Mouse (Mus musculus) neural tube, embryonic 14.5 days (tissue): ENCODE measurements around the gene Csrp2. TPM values are rescaled to one million over a fixed set of nuclear protein-coding genes. Genes with fewer than 3 reads are reported as not detected.
A peak's percentile ranks its signal among the peaks of the same experiment; 100 is the strongest.

ENCODE experiments used
- ATAC-seq: fragments of 200-750 bp; cut with Nextera tagmentation; 2 replicates; pipeline ENCODE4 v1.8.0; 2017; ENCODE audit warnings: low read depth, mild to moderate bottlenecking, moderate TSS enrichment, moderate library complexity
- H3K27ac ChIP-seq: fragments of 300-500 bp; sonication (generic); 2 replicates; pipeline ENCODE4 v1.5.1; 2014; ENCODE audit warnings: low read depth, mild to moderate bottlenecking, control low read depth, low read length, moderate library complexity, mixed read lengths
- H3K27me3 ChIP-seq: fragments of 300-500 bp; sonication (generic); 2 replicates; pipeline ENCODE4 v1.6.1; 2014; ENCODE audit warnings: low read length; ENCODE audit not compliant: control insufficient read depth, insufficient read depth
- H3K36me3 ChIP-seq: fragments of 300-500 bp; sonication (generic); 2 replicates; pipeline ENCODE4 v1.6.1; 2014; ENCODE audit warnings: low read length, mixed read lengths; ENCODE audit not compliant: control insufficient read depth, insufficient read depth
- H3K4me1 ChIP-seq: fragments of 300-500 bp; sonication (generic); 2 replicates; pipeline ENCODE4 v1.6.1; 2014; ENCODE audit warnings: low read length; ENCODE audit not compliant: control insufficient read depth, insufficient read depth
- H3K4me2 ChIP-seq: fragments of 300-500 bp; sonication (generic); 2 replicates; pipeline ENCODE4 v1.6.1; 2014; ENCODE audit warnings: mild to moderate bottlenecking, low read depth, low read length, control low read depth
- H3K4me3 ChIP-seq: fragments of 300-500 bp; sonication (generic); 2 replicates; pipeline ENCODE4 v1.5.1; 2014; ENCODE audit warnings: low read depth, low read length, control low read depth, mixed read lengths
- H3K9ac ChIP-seq: fragments of 300-500 bp; sonication (generic); replicated peaks from 2 replicates; pipeline ENCODE4 v1.6.1; 2014; ENCODE audit warnings: low read depth, mild to moderate bottlenecking, control low read depth, low read length, mixed read lengths
- H3K9me3 ChIP-seq: fragments of 300-500 bp; sonication (generic); 2 replicates; pipeline ENCODE4 v1.6.1; 2016; ENCODE audit warnings: low read length; ENCODE audit not compliant: control insufficient read depth
- WGBS: fragments of 180-500 bp; shearing (Covaris S2); extraction: QIAGEN DNeasy Blood & Tissue Kit; methylation state at CpG from one replicate; pipeline ENCODE4 v1.1.7; 2014; 5-methylcytosine and 5-hydroxymethylcytosine counted together
- polyA plus RNA-seq: library from polyadenylated mRNA; unstranded; fragments of >200 nt; fragmentation: Nextera tagmentation; extraction: Ambion mirVana; gene quantifications from 2 replicates; pipeline ENCODE4 v1.2.1, GENCODE M21; 2014

The Csrp2 gene
- polyA plus RNA-seq, 1 experiment from 2014 or later: 137 TPM

DNA sequence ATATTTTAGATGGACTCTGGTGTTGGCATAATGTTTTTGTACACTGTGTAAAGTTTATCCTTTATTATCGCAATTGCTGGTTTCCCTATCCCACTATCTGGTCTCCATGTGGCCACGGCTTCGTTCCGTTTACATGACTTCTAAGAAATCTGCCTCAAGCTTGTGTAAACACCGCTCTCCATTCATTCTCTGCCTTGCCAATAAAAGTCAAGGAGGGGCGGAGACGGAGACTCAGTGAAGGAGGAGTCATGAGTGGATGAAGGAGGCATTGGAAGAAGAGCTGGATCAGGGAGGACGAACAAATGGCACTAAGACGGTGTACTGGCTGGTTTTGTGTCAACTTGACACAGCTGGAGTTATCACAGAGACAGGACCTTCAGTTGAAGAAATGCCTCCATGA, 52.4 kb downstream of the Csrp2 start:
- no peak overlapping the region for H3K4me3 ChIP-seq
- no peaks in the 10 kb centered on the region for H3K4me1 ChIP-seq
- no peak for ATAC-seq
- H3K36me3 ChIP-seq: peaks cover 8% of the 10 kb centered on the region
- H3K4me2 ChIP-seq: no peak overlapping the region
- 77% methylated on average over 9 of the region's 9 CpGs for WGBS
- H3K9ac ChIP-seq: no peak overlapping the region
- H3K27me3 ChIP-seq: no peaks in the 10 kb centered on the region
- H3K9me3 ChIP-seq: no peaks in the 10 kb centered on the region
- no peak overlapping the region for H3K27ac ChIP-seq

DNA sequence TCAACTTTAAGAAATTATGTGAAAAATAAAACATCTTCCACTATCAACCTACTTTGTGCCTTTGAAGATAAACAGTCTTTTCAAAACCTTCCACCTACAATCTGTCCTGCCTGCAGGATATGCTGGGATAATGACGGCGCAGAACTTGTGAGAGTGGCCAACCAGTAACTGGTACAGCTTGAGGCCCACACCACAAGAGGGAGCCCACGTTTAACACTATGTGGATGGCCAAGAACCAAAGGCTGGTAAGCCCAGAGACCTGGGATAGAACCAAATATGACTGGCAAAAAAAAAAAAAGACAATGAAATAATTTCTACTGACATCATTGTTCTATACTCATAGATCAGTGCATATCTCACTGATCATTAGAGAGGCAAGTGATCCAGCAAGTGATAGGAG, 54.9 kb downstream of the Csrp2 start:
- ATAC-seq: peak; percentile 64; the same call in 1 of the 2 replicates
- Histone ChIP-seq H3K4me1 (no peaks in the 10 kb centered on the region), H3K4me2 (no peak overlapping the region), H3K36me3 (peaks cover 8% of the 10 kb centered on the region), H3K27ac (no peak overlapping the region), H3K4me3 (no peak overlapping the region), H3K9me3 (no peaks in the 10 kb centered on the region), H3K9ac (no peak overlapping the region), H3K27me3 (no peaks in the 10 kb centered on the region)
- WGBS: 51% methylated on average over 3 of the region's 3 CpGs

DNA sequence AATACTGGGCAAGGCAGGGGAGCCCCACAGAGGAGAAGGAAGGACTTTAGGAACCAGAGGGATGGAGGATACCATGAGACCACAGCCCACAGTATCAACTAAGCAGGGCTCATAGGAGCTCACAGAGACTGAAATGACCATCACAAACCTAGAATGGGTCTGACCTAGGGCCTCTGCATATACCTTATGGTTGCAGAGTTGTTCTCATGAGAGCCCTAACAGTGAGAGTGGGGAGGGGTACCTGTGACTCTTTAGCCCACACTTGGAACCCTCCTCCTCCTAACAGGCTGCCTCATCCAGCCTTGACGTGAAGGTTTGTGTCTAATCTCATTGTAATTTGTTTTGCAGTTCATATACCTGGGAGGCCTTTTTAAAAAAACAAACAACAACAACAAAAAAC, 55.3 kb downstream of the Csrp2 start:
- H3K9me3 ChIP-seq: no peaks in the 10 kb centered on the region
- no peak overlapping the region for H3K27ac ChIP-seq
- 81% methylated on average over 1 of the region's 1 CpGs for WGBS

DNA sequence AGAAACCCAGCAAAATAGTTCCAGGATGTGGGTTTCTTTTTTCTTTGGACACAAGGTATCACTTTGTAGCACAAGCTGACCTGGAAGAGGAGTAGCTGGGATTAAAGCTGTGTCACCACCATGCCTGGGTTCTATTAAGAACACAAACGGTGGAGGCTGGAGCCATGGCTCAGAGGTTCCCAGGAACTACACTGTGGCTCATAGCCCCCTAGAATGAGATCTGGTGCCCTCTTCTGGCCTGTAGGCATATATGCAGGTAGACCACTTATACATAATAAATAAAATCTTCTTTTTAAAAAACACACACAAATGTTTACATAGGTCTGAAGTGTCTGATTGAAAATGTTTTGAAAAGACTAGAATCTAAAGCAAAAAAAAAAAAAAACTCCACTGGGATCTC, 56.5 kb downstream of the Csrp2 start:
- peaks cover 4% of the 10 kb centered on the region; the same call in 1 of the 2 replicates for H3K36me3 ChIP-seq
- H3K27ac ChIP-seq: no peak overlapping the region
- H3K4me2 ChIP-seq: no peak overlapping the region
- no peak overlapping the region for H3K9ac ChIP-seq
- no peak overlapping the region for H3K4me3 ChIP-seq
- H3K27me3 ChIP-seq: no peaks in the 10 kb centered on the region
- ATAC-seq: peak; percentile 88
- no peaks in the 10 kb centered on the region for H3K4me1 ChIP-seq
- no peaks in the 10 kb centered on the region for H3K9me3 ChIP-seq
- 0% methylated on average over 1 of the region's 1 CpGs for WGBS

More for the DNA sequence above, 55.3 kb downstream of the Csrp2 start:
- H3K36me3 ChIP-seq: peaks cover 6% of the 10 kb centered on the region
- peak; percentile 45; the same call in 1 of the 2 replicates for ATAC-seq
- H3K4me2 ChIP-seq: no peak overlapping the region
- no peaks in the 10 kb centered on the region for H3K4me1 ChIP-seq
- no peak overlapping the region for H3K4me3 ChIP-seq
- no peaks in the 10 kb centered on the region for H3K27me3 ChIP-seq
- H3K9ac ChIP-seq: no peak overlapping the region

DNA sequence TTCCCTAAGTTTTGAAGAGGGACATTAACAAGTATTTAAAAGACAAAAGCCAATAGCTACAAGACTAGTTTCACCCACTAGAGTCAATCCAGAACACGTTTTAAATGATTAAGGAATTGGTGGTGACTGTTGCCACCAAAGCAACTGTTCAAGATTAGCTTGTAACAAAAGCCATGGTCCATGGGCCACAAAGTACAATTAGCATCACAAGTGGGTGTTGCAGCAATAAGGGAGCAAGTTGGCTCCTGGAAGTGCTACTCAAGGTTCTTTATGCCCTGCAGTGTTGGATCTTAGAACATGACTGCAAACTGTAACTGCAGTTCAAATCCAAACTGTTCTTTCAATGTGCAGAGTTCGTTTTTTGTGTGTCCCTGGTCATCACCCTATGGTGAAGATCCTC, 57.8 kb downstream of the Csrp2 start:
- Histone ChIP-seq H3K27me3 (no peaks in the 10 kb centered on the region), H3K9me3 (no peaks in the 10 kb centered on the region), H3K4me3 (no peak overlapping the region), H3K9ac (no peak overlapping the region), H3K27ac (no peak overlapping the region), H3K4me2 (no peak overlapping the region), H3K4me1 (no peaks in the 10 kb centered on the region), H3K36me3 (peaks cover 3% of the 10 kb centered on the region; the same call in 1 of the 2 replicates)
- no peak for ATAC-seq
- WGBS: 33% methylated on average over 2 of the region's 2 CpGs

DNA sequence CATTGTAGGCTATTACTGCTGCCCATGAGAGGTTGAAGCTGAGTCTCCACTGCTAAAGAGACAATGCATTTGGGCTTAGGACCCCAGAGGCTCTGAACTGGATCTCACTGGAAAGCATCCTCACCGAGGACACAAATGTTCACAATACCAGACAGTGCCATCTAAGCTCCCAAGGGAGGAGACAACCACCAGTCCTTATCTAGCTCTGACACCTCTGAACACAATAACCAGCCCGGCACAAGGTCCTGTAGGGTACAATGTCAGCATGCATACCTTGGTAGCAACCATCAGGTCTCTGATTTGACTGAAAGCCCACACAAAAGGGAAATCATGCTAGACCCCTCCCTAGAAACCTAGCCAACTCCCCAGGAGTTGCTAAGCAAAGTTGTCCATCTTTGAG, 59.8 kb downstream of the Csrp2 start:
- no peak overlapping the region for H3K4me3 ChIP-seq
- H3K4me2 ChIP-seq: no peak overlapping the region
- no peaks in the 10 kb centered on the region for H3K9me3 ChIP-seq
- ATAC-seq: no peak
- H3K4me1 ChIP-seq: no peaks in the 10 kb centered on the region
- no peak overlapping the region for H3K27ac ChIP-seq
- H3K36me3 ChIP-seq: peaks cover 3% of the 10 kb centered on the region; the same call in 1 of the 2 replicates
- 91% methylated on average over 2 of the region's 2 CpGs for WGBS
- H3K27me3 ChIP-seq: no peaks in the 10 kb centered on the region
- no peak overlapping the region for H3K9ac ChIP-seq

DNA sequence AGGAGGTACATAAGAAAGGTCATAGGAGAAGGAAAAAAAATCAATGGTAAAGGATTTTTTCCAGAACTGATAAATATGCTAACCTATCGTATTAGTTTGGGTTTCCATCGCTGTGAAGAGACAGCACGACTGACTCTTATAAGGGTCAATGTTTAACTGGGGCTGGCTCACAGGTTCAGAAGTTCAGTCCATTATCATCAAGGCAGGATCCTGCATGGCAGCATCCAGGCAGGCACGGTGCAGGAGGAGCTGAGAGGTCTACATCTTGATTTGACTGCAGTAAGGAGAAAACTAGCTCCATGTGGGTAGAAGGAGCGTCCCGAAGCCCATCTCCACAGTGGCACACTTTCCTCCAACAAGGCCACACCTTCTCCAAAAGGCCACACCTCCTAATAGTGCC, 60.9 kb downstream of the Csrp2 start:
- Histone ChIP-seq H3K4me1 (no peaks in the 10 kb centered on the region), H3K36me3 (peaks cover 3% of the 10 kb centered on the region; the same call in 1 of the 2 replicates), H3K9me3 (no peaks in the 10 kb centered on the region), H3K4me2 (no peak overlapping the region), H3K27me3 (no peaks in the 10 kb centered on the region), H3K27ac (no peak overlapping the region), H3K9ac (no peak overlapping the region), H3K4me3 (no peak overlapping the region)
- ATAC-seq: no peak
- WGBS: 95% methylated on average over 6 of the region's 6 CpGs

DNA sequence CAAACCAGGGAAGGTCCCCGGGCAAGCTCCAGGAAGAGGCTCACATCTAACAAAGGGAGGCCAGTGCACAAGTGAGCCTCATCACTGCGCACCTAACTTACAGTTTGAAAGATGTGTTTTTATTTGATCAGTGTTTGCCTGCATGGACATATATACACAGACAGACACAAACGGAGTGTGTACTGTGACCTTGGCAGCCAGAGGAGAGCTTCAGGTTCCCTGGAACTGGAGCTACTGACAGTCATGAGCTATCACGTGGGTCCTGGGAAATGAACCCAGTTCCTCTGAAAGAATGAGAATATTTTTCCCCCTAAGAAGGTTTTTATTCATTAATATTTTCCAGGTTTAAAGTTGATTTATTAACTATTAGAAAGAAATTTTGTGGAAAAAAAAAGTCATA, 63.2 kb downstream of the Csrp2 start:
- Histone ChIP-seq H3K36me3 (peaks cover 3% of the 10 kb centered on the region; the same call in 1 of the 2 replicates), H3K9ac (no peak overlapping the region), H3K4me2 (no peak overlapping the region), H3K9me3 (no peaks in the 10 kb centered on the region), H3K4me1 (no peaks in the 10 kb centered on the region), H3K4me3 (no peak overlapping the region), H3K27ac (no peak overlapping the region), H3K27me3 (no peaks in the 10 kb centered on the region)
- WGBS: 97% methylated on average over 4 of the region's 4 CpGs
- ATAC-seq: no peak

DNA sequence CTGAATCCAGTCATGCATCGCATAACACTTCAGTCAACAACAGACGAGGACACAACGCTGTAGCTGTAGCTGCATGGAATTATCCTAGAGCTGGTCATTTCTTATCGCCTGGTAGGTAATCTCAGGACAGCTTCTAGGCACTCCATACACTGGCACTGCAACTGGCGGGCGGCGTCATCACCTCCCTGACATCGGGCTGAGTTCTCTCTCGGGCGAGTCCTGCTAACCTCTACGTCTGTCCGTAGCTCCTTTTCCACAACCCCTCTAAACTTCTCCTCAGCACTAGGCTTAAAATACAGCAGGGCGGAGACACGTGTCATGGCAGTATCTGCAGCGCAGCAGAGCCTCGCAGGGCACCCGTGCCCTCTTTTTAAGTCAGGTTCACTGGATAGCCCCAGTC, 67.1 kb downstream of the Csrp2 start:
- Histone ChIP-seq H3K4me1 (no peaks in the 10 kb centered on the region; the same call in 1 of the 2 replicates), H3K36me3 (no peaks in the 10 kb centered on the region), H3K4me2 (no peak overlapping the region), H3K27ac (no peak overlapping the region), H3K9me3 (no peaks in the 10 kb centered on the region), H3K9ac (no peak overlapping the region), H3K4me3 (no peak overlapping the region), H3K27me3 (no peaks in the 10 kb centered on the region)
- ATAC-seq: no peak
- WGBS: 96% methylated on average over 17 of the region's 17 CpGs
